Mouse (Mus musculus) limb, embryonic 11.5 days (tissue): ENCODE results near the gene Lipo4. TPM values are rescaled to one million over a fixed set of nuclear protein-coding genes. Genes with fewer than 3 reads are reported as not detected.
"Not testable (repeated sequence)": the region's sequence is repeated elsewhere in the genome, so short reads cannot be mapped to it uniquely, and the experiment has no call there.

Experiments
- ATAC-seq: fragments of 200-750 bp; cut with Nextera tagmentation; 2 replicates; pipeline ENCODE4 v1.8.0; 2017; ENCODE audit warnings: low read depth; ENCODE audit not compliant: insufficient number of reproducible peaks, low FRiP score, low TSS enrichment
- DNase-seq: peaks from one replicate; pipeline ENCODE4 v3.0.0-alpha.2; 2015; ENCODE audit warnings: low spot score
- H3K27ac ChIP-seq: fragments of 300-500 bp; sonication (generic); replicated peaks from 2 replicates; pipeline ENCODE4 v1.5.1; 2014; ENCODE audit warnings: low read depth, mild to moderate bottlenecking, low read length
- H3K27me3 ChIP-seq: fragments of 300-500 bp; sonication (generic); 2 replicates; pipeline ENCODE4 v1.6.1; 2014; ENCODE audit warnings: mild to moderate bottlenecking, low read length, mixed read lengths; ENCODE audit not compliant: control insufficient read depth, insufficient read depth
- H3K36me3 ChIP-seq: fragments of 300-500 bp; sonication (generic); 2 replicates; pipeline ENCODE4 v1.6.1; 2014; ENCODE audit warnings: mild to moderate bottlenecking, low read length, moderate library complexity, mixed read lengths; ENCODE audit not compliant: control insufficient read depth, insufficient read depth
- H3K4me1 ChIP-seq: fragments of 300-500 bp; sonication (generic); 2 replicates; pipeline ENCODE4 v1.6.1; 2014; ENCODE audit warnings: low read length, mixed read lengths; ENCODE audit not compliant: control insufficient read depth, insufficient read depth
- H3K4me2 ChIP-seq: fragments of 300-500 bp; sonication (generic); 2 replicates; pipeline ENCODE4 v1.6.1; 2014; ENCODE audit warnings: low read depth, mild to moderate bottlenecking, moderate library complexity; ENCODE audit not compliant: severe bottlenecking
- H3K4me3 ChIP-seq: fragments of 300-500 bp; sonication (generic); 2 replicates; pipeline ENCODE4 v1.5.1; 2014; ENCODE audit warnings: low read depth, low read length
- H3K9ac ChIP-seq: fragments of 300-500 bp; sonication (generic); 2 replicates; pipeline ENCODE4 v1.6.1; 2014; ENCODE audit warnings: mild to moderate bottlenecking, low read length
- H3K9me3 ChIP-seq: fragments of 300-500 bp; sonication (generic); 2 replicates; pipeline ENCODE4 v1.6.1; 2016; ENCODE audit warnings: low read length; ENCODE audit not compliant: control insufficient read depth
- WGBS: fragments of 180-500 bp; shearing (Covaris S2); extraction: QIAGEN DNeasy Blood & Tissue Kit; methylation state at CpG from one replicate; pipeline ENCODE4 v1.1.7; 2014; 5-methylcytosine and 5-hydroxymethylcytosine counted together
- polyA plus RNA-seq: library from polyadenylated mRNA; unstranded; fragments of >200 nt; fragmentation: Nextera tagmentation; extraction: Ambion mirVana; gene quantifications from 2 replicates; pipeline ENCODE4 v1.2.1, GENCODE M21; 2014

Gene Lipo4
- polyA plus RNA-seq, result not detected in 2 replicates

DNA sequence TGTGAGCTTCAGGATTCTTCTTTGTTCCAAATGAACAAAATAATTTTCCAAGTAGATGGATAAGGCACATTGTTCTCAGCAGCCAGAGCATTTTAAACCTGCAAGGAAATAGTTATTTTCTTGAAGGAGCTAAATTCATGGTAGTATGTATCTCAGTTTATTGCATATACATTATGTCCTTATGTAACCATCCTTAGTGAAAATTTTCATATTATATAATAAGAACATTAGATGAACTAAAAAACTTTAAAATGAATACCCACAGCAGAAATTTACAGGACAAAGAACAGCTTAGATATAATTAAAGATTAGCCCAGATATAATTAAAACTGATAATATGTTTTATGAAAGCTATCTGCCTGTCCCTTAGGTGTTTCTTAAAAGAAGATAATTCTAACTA, at the start of gene Lipo4:
Gene Lipo4 (minus strand): TSS at position 101 of the 400 bp plus-strand sequence.
- H3K4me1 ChIP-seq, result no peaks in the 10 kb centered on the region
- no peak within 1 kb of the TSS for H3K9ac ChIP-seq
- no peak for DNase-seq
- H3K9me3 ChIP-seq, result no peaks in the 10 kb centered on the region
- H3K36me3 ChIP-seq, result no peaks in the 10 kb centered on the region
- H3K27ac ChIP-seq, result no peak within 1 kb of the TSS
- no peaks in the 10 kb centered on the region for H3K27me3 ChIP-seq
- no peak within 1 kb of the TSS for H3K4me3 ChIP-seq
- no peak within 1 kb of the TSS for H3K4me2 ChIP-seq
- ATAC-seq, result no peak

DNA sequence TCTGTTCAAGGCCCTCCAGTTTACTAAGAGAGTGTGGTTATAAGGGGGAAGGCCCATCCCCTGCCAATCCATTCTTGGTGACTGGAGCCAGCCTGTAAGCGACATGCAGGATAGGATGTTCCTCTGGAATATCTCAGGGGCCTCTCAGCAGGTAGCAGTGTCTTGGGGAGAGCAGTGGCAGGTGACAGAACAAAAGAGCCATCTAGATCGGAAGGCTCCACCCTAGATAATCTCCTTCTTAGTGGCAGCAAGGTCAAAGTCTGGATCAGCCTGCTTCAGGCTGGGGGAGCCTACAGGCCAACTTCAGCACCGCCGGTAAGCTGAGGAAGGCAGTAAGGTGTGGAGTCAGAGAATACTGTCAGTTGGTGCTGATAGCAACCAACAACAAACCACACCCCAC, 61.2 kb downstream of the Lipo4 start:
- not testable (repeated sequence) for H3K4me3 ChIP-seq, H3K4me1 ChIP-seq, H3K9ac ChIP-seq, H3K27ac ChIP-seq, H3K9me3 ChIP-seq, H3K4me2 ChIP-seq, ATAC-seq, H3K36me3 ChIP-seq, H3K27me3 ChIP-seq, DNase-seq
- WGBS, result 54% methylated on average over 4 of the region's 4 CpGs

DNA sequence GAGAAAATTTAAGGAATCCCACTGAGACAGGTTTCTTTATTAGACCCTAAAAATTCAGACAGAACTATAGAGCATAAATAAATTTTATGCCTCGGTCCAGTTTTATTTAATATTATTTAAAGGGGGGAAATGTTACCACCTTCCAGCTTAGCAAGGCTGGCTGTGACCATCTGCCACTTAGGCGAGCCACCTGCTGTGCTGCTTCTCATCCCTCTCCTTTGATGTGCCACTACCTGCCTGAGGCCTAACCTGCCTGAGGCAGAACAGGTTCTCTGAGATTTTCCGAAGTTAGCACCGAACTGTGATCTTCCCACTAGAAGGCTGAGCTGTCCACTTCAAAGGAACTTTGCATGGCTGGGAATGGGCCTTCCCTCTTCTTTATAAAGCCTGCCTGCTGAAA, 63.9 kb downstream of the Lipo4 start:
- Histone ChIP-seq H3K4me2 (no peak overlapping the region), H3K9me3 (no peaks in the 10 kb centered on the region), H3K27ac (no peak overlapping the region), H3K27me3 (no peaks in the 10 kb centered on the region), H3K4me3 (no peak overlapping the region), H3K4me1 (no peaks in the 10 kb centered on the region), H3K9ac (no peak overlapping the region), H3K36me3 (no peaks in the 10 kb centered on the region)
- no peak for DNase-seq
- no peak for ATAC-seq
- WGBS, result 64% methylated on average over 4 of the region's 4 CpGs

Other genes starting within 250 kb of the Lipo4 start
- gene Rnls, start 125.5 kb downstream of the Lipo4 start, polyA plus RNA-seq, result 4.5 and 4.8 TPM in 2 replicates
- gene Gm8978, start 107.5 kb upstream of the Lipo4 start, polyA plus RNA-seq, result not detected in 2 replicates
- not detected in 2 replicates for gene Lipo2, start 233.6 kb upstream of the Lipo4 start, polyA plus RNA-seq
- 6.8 and 7.6 TPM in 2 replicates for gene Lipo3, start 244.2 kb upstream of the Lipo4 start, polyA plus RNA-seq